19 mouse cellular contexts compared by ENCODE assay signal in the genomic region with DNA sequence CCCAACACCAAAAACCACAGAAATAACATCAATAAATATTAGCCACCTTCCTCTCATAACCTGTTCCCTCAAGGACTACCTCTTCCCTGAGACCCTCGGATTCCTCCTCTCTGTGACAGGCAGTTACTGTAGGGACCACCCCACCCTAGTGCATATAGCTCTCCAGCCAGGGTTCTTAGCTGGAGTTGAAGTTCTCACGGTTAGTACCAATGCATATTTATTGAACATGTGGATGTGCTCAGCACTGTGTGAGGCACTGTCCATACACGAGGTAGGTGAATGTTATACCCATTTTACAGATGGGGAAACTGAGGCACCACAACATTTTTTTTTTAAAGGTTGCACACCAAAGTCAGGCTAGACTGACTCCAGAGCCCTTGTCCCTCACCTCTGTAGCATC.
DNase-seq lines count a peak whose midpoint lies in the region; ATAC-seq lines count a peak whose summit lies in the region.
"Had no signal": no experiment of that assay in that cellular context is flagged by ENCODE, and none has a peak within 500 bp of the region (broad histone marks: within the 10 kb centered on the region; RNA-seq: fewer than 3 reads in every experiment).

No protein-coding gene starts in this region.

- H3K4me2 ChIP-seq in hindbrain, embryonic 14.5 days (replicated peaks): no peak overlapping the region
- no peak overlapping the region for H3K4me2 ChIP-seq in hindbrain, embryonic 11.5 days (replicated peaks; ENCODE audit: low read depth, low read length)
- H3K4me2 ChIP-seq in limb, embryonic 15.5 days: no peak overlapping the region
- H3K4me2 ChIP-seq in neural tube, embryonic 13.5 days: no peak overlapping the region
- H3K4me2 ChIP-seq: embryonic facial prominence, embryonic 15.5 days; hindbrain, embryonic 13.5 days had no signal

- H3K27ac ChIP-seq in hindbrain, embryonic 14.5 days: no peak overlapping the region
- H3K27ac ChIP-seq in hindbrain, embryonic 11.5 days (ENCODE audit: low read depth, low read length): no peak overlapping the region
- H3K27ac ChIP-seq in limb, embryonic 15.5 days: no peak overlapping the region
- no peak overlapping the region for H3K27ac ChIP-seq in limb, embryonic 10.5 days
- no peak overlapping the region for H3K27ac ChIP-seq in neural tube, embryonic 13.5 days (replicated peaks)
- H3K27ac ChIP-seq: embryonic facial prominence, embryonic 12.5 days; embryonic facial prominence, embryonic 15.5 days; gastrocnemius, adult 2 months; heart, embryonic 13.5 days; hindbrain, embryonic 13.5 days had no signal

- no peaks in the 10 kb centered on the region for H3K36me3 ChIP-seq in hindbrain, embryonic 14.5 days (replicated peaks; ENCODE audit: control insufficient read depth, insufficient read depth)
- no peaks in the 10 kb centered on the region for H3K36me3 ChIP-seq in hindbrain, embryonic 11.5 days (ENCODE audit: control insufficient read depth, insufficient read depth, low read length)
- H3K36me3 ChIP-seq in limb, embryonic 15.5 days: no peaks in the 10 kb centered on the region
- no peaks in the 10 kb centered on the region for H3K36me3 ChIP-seq in limb, embryonic 10.5 days
- no peaks in the 10 kb centered on the region for H3K36me3 ChIP-seq in neural tube, embryonic 13.5 days
- H3K36me3 ChIP-seq: embryonic facial prominence, embryonic 12.5 days; embryonic facial prominence, embryonic 15.5 days; heart, embryonic 13.5 days; hindbrain, embryonic 13.5 days had no signal

- H3K4me3 ChIP-seq in hindbrain, embryonic 14.5 days (replicated peaks; ENCODE audit: low read length): no peak overlapping the region
- H3K4me3 ChIP-seq in hindbrain, embryonic 11.5 days (ENCODE audit: low read depth, low read length): no peak overlapping the region
- H3K4me3 ChIP-seq in limb, embryonic 15.5 days: no peak overlapping the region
- H3K4me3 ChIP-seq in limb, embryonic 10.5 days: no peak overlapping the region
- H3K4me3 ChIP-seq in neural tube, embryonic 13.5 days: no peak overlapping the region
- H3K4me3 ChIP-seq: embryonic facial prominence, embryonic 12.5 days; embryonic facial prominence, embryonic 15.5 days; gastrocnemius, adult 2 months; heart, embryonic 13.5 days; hindbrain, embryonic 13.5 days had no signal

- H3K9ac ChIP-seq in hindbrain, embryonic 14.5 days: no peak overlapping the region
- H3K9ac ChIP-seq in hindbrain, embryonic 11.5 days (ENCODE audit: low read depth, low read length): no peak overlapping the region
- H3K9ac ChIP-seq in limb, embryonic 15.5 days: no peak overlapping the region
- H3K9ac ChIP-seq in neural tube, embryonic 13.5 days: no peak overlapping the region
- H3K9ac ChIP-seq: embryonic facial prominence, embryonic 15.5 days; forebrain, postnatal 0 days; heart, embryonic 13.5 days; hindbrain, embryonic 13.5 days had no signal

- no peak for DNase-seq in hindbrain, embryonic 14.5 days (ENCODE audit: low spot score)
- no peak for DNase-seq in hindbrain, embryonic 11.5 days (ENCODE audit: low spot score)
- no peak for DNase-seq in limb, embryonic 10.5 days (ENCODE audit: low spot score)
- DNase-seq in neural tube, embryonic 10.5 days (ENCODE audit: extremely low spot score, low spot score): no peak
- DNase-seq in left cerebral cortex, adult 8-10 months (ENCODE audit: low spot score in 2 of 2): no peak
- DNase-seq: cerebellum, adult 11 months; cerebellum, adult 2 months; cerebellum, adult 9-11 months; cerebellum, postnatal 25 days; gastrocnemius, adult 2 months; heart, adult 11 months had no signal

- no peaks in the 10 kb centered on the region for H3K4me1 ChIP-seq in hindbrain, embryonic 14.5 days (replicated peaks; ENCODE audit: control insufficient read depth, insufficient read depth, low read length)
- H3K4me1 ChIP-seq in hindbrain, embryonic 11.5 days (replicated peaks; ENCODE audit: control insufficient read depth, insufficient read depth, low read length): no peaks in the 10 kb centered on the region
- peaks cover 4% of the 10 kb centered on the region; the same call in 1 of the 2 replicates for H3K4me1 ChIP-seq in limb, embryonic 15.5 days
- H3K4me1 ChIP-seq in limb, embryonic 10.5 days: peaks cover 9% of the 10 kb centered on the region; the same call in 1 of the 2 replicates
- no peaks in the 10 kb centered on the region for H3K4me1 ChIP-seq in neural tube, embryonic 13.5 days (replicated peaks)
- H3K4me1 ChIP-seq: embryonic facial prominence, embryonic 12.5 days; hindbrain, embryonic 13.5 days had no signal

- WGBS in hindbrain, embryonic 14.5 days: 84% methylated on average over 3 of the region's 3 CpGs
- WGBS in hindbrain, embryonic 11.5 days: 84% methylated on average over 3 of the region's 3 CpGs
- 82% methylated on average over 3 of the region's 3 CpGs for WGBS in limb, embryonic 15.5 days
- 81% methylated on average over 3 of the region's 3 CpGs for WGBS in limb, embryonic 10.5 days
- 82% methylated on average over 3 of the region's 3 CpGs for WGBS in neural tube, embryonic 13.5 days

- no peaks in the 10 kb centered on the region for H3K27me3 ChIP-seq in hindbrain, embryonic 14.5 days (ENCODE audit: control insufficient read depth, insufficient read depth, low read length)
- no peaks in the 10 kb centered on the region for H3K27me3 ChIP-seq in hindbrain, embryonic 11.5 days (ENCODE audit: control insufficient read depth, insufficient read depth, low read length)
- no peaks in the 10 kb centered on the region for H3K27me3 ChIP-seq in limb, embryonic 15.5 days
- no peaks in the 10 kb centered on the region for H3K27me3 ChIP-seq in limb, embryonic 10.5 days (ENCODE audit: low read depth, poor library complexity, severe bottlenecking)
- H3K27me3 ChIP-seq in neural tube, embryonic 13.5 days: no peaks in the 10 kb centered on the region
- H3K27me3 ChIP-seq: embryonic facial prominence, embryonic 12.5 days; embryonic facial prominence, embryonic 15.5 days; heart, embryonic 13.5 days; hindbrain, embryonic 13.5 days had no signal

- ATAC-seq in hindbrain, embryonic 14.5 days (ENCODE audit: low FRiP score): peak; percentile 29
- ATAC-seq in hindbrain, embryonic 11.5 days (ENCODE audit: low FRiP score): no peak
- ATAC-seq in limb, embryonic 15.5 days (ENCODE audit: insufficient number of reproducible peaks, low FRiP score, low TSS enrichment, low read depth): 0 out of 2 replicates have a peak, but pooled peaks have one; percentile 4
- ATAC-seq in neural tube, embryonic 13.5 days (ENCODE audit: low read depth): 0 out of 2 replicates have a peak, but pooled peaks have one; percentile 4
- ATAC-seq: CD4-positive, CD25-positive, alpha-beta regulatory T cell, adult 4 months had no signal

- H3K9me3 ChIP-seq in hindbrain, embryonic 14.5 days (ENCODE audit: control insufficient read depth, low read length): no peaks in the 10 kb centered on the region
- no peaks in the 10 kb centered on the region for H3K9me3 ChIP-seq in hindbrain, embryonic 11.5 days (ENCODE audit: control insufficient read depth, low read length)
- H3K9me3 ChIP-seq in limb, embryonic 15.5 days: no peaks in the 10 kb centered on the region
- H3K9me3 ChIP-seq in limb, embryonic 10.5 days (replicated peaks): no peaks in the 10 kb centered on the region
- no peaks in the 10 kb centered on the region for H3K9me3 ChIP-seq in neural tube, embryonic 13.5 days
- H3K9me3 ChIP-seq: embryonic facial prominence, embryonic 12.5 days; embryonic facial prominence, embryonic 15.5 days; heart, embryonic 13.5 days; hindbrain, embryonic 13.5 days had no signal
